Mouse (Mus musculus) heart, adult 2 months (tissue): ENCODE data around the gene Ino80e.

ENCODE experiments used
- CTCF ChIP-seq: fragments of 200-600 bp; IDR thresholded peaks from 2 replicates; pipeline ENCODE4 v1.8.1; 2022; ENCODE audit warnings: antibody characterized with exemption, mild to moderate bottlenecking, moderate library complexity
- POLR2A ChIP-seq: fragments of 200-500 bp; IDR thresholded peaks from 2 replicates; pipeline ENCODE4 v1.6.1; 2011; ENCODE audit warnings: mild to moderate bottlenecking, low read depth, low read length, control low read depth; ENCODE audit not compliant: insufficient read depth

- no peak for TF ChIP-seq CTCF
- TF ChIP-seq POLR2A: no peak
Measured at GRCm38 (mm10) chr7:126896912-126897311, 34.7 kb upstream of the Ino80e start.
